Mouse (Mus musculus) urinary bladder, postnatal 25 days (tissue): Measurements from ENCODE around the gene Zswim8.
A peak's percentile ranks its signal among the peaks of the same experiment; 100 is the strongest.

Source experiments
- DNase-seq: peaks from one replicate; pipeline ENCODE4 v3.0.0; 2022; ENCODE audit warnings: low spot score

Gene Zswim8

DNA sequence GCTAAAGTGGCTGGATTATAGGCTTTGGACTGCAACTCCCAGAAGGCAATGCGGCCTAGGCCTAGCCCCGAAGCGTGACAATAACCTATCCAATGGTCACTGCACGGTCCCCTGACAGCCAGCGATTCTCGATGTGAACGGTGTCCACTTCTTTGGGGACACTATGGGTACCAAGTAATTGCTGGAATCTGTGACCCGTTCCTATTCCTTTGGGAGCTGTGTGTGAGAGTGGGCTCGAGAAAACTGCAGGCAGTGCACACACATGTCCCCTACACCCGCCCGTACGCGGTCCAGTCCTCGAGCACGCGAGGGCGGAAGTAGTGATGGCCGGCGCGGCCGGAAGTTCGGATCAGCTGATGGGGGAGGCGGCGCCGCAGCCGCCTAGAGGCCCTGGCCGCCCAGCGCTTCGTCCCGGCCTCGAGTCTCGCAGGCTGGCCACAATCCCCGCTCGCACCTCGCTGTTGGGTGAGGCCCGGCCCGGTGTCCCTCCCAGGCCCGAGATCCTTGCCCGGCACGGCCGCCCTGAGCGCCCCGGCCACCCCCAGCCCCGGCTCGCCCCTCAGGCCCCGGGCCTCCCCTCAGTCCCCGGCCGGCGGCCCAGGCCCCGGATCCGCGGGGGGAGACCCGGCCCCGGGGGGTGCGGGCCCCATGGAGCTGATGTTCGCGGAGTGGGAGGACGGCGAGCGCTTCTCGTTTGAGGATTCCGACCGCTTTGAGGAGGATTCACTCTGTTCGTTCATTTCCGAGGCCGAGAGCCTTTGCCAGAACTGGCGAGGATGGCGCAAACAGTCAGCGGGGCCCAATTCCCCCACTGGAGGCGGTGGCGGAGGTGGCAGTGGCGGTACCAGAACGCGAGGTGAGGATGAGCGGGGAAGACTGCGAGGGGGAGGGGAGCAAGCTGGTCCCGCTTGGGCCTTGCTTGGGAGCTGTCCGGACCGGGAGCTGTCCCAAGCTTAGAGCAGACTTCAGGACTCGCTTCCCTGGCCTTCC lies at the start of gene Zswim8:
Gene Zswim8 (plus strand): TSS at position 352 of the 990 bp plus-strand sequence.
- peak; percentile 81 for DNase-seq

DNA sequence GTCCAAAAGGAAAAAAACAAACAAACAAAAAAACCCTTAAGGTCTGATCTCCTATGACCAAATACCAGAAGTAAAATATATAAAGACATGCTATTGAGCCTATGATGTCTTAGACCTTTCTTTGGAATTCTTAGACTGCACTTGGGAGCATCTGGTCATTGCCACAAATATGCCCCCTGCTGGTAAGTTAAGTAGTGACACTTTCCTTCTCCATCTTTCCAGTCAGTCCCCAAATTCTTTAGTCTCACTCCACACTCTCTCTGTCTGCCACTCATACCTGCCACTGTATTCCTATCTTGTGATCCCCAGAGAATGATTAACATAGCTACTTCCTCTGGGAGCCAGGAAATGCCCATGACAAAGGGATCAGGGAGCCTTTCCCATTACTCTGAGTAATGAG lies 49.0 kb upstream of the Zswim8 start:
- peak; percentile 36 for DNase-seq

DNA sequence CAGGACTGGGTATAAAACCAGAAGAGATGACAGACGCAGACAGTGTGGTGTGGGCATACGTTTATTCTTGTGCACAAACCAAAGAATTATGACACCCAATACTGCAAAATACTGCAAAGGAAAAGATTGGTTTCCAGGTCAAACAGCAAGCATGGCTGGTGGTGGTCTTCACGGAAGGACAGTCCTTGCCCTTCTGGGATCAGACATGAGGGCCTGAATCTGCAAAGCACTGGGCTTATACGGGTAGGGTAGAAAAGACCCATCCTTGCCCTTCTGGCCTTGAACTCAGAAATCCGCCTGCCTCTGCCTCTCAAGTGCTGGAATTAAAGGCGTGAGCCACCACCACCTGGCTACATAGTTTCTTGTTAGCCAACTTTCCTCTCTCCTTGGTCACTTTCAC lies 48.5 kb upstream of the Zswim8 start:
- DNase-seq, result no peak

DNA sequence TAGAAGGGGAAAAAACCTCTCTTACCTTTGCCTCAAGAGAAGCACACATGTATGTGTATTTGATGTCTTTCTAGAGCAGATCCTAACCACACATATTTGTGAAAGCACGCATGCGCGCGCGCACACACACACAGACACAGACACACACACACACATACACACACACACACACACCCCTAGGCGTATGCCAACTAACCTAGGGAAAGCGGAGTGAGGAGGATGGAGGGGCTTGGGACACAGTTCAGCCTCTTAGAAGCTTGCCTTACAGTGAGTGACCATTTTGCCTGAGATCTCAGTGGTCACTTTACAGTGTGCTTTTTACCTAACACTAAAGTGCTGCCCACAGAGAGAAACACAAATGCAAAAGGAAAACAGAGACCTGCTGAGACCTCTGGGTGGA lies 47.7 kb upstream of the Zswim8 start:
- DNase-seq, result no peak

DNA sequence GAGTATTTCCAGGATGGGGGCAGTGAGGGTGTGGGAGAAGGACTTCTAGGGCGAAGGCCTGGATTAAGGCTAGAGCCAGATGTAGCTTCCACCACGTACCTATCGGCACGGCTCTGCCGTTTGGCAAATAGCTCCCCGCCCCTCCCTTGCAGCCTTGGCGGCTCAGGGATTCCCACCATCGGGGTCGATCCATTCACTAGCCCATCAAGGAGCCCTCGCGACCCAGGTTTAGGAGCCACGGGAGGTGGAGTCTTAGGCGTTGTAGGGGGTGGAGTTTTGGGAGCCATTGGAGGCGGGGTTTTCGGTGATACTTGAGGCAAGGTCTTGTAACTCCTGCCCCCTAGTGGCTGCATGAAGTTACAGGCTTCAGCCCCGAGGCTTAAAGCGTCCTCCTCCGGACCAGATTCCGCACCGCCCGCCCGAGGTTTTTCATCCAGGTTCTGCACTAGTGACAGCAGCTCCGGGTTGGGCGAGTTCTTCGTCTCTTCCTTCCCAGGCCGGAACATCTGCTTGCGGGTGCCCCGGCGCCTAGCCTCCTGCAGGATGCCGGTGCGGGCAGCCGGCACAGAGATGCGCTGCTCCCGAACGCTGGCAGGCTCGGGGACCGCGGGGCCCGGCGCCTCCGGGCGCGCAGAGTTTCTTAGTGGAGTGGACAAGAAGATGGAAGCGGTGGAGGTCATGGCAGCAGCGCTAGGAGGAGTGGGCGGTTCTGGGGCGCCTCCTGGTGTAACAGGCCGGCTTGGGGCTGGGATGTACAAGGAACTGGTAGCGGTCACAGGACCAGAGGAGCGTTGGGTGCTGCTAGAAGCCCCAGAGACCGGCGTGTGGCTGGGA lies 46.3 kb upstream of the Zswim8 start:
- DNase-seq, result peak; percentile 90

DNA sequence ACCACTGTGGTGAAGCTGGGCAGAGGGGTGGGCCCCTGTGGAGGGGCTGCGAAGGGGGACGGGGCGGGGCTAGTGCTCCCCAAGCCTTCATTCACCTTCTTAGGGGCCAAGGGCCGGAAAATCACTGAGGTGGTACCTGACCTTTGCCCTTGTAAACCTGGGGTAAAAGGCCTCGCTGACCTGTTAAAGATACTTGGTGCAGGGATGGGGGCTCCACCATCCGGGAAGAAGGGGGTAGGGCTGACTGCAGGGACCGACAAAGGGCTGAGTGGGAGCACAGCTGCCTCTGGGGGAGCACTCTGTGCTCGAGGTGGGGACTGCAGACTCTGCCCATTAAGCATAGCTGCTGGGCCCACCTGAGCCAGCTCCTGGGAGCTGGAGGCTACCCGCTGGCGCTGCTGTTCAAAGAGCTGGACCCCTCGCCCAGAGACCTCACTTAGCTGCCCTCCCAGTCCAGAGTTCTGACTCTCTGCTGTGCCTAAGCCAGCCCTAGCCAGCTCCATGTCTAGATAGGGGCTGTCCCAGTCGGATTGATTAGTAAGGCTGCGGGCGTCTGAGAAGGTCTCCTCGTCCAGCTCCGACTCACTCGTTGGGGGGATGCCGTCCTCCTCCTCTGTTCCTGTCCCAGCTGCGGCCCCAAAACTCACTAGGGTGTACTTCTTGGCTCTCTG lies 45.6 kb upstream of the Zswim8 start:
- DNase-seq, result no peak

DNA sequence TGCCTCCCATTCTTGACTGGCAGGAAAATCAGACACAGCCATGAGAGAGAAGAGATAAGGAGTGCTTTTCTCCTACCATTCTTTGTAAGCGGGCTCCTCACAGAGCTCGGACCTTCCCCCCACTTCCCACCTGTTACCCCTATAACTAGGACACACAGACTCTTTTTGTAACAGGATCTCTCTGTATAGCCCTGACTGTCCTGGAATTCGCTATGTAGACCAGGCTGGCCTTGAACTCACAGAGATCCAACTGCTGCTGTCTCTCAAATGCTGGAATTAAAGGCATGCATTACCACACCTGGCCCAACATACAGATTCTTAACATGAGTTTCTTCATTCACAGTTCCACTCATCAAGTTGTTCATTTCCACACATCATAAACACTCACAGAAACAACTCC lies 44.6 kb upstream of the Zswim8 start:
- DNase-seq, result no peak

DNA sequence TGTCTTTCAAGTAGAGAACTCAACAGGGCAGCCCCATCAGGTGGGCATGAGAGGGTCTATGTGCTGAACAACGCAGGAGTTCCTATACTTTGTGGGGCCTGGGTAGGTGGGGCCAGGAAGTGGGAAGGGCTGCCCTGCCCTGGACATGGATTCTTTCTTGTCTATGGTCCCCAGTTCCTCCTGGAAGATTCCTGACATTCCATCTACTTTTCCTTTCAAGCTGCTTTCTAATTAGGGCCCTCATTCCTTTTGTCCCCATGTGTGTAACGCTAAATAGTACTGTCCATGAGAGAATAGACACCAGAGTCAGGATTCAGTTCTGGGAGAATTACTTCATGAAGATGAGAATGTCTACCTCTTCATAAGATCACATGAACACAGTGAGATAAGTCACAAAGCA lies 43.8 kb upstream of the Zswim8 start:
- DNase-seq, result no peak

DNA sequence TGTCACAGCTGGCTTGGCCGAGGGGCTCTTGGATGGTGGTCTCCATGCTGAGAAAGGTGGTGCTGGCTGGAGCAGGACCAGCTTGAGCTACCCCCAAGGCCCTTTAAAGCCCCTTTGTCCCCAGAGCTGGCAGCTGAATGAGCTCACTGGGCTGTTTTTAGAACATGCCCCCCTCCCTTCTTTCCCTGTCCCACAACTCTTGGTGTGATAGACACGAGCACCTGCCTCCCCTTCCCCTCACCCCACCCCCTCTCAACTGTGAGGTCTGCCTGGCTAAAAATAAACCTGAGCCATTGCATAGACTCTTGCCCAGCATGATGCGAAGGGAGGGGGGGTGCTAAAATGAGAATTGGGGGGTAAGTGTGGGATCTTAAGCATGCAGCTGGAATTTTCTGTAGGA lies 42.9 kb upstream of the Zswim8 start:
- DNase-seq, result no peak

DNA sequence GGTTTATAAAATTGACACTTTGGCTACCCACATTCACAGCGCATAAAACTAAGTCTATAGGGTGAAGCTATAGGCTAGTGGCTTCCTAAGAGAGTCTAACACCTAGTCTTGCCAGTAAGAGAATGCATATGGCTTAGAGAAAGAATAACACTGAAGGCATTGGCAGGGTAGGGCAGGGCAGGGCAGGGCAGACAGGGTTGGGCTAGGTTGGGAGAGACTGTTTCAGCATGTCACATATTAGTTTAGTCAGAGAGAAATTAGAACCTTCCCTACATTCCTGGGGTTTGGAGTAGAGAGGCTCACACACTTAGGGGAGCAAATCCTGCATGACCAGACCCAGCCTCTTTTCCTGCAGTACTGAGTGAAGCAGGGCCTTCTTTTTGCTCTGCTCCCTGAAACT lies 39.9 kb upstream of the Zswim8 start:
- no peak for DNase-seq

DNA sequence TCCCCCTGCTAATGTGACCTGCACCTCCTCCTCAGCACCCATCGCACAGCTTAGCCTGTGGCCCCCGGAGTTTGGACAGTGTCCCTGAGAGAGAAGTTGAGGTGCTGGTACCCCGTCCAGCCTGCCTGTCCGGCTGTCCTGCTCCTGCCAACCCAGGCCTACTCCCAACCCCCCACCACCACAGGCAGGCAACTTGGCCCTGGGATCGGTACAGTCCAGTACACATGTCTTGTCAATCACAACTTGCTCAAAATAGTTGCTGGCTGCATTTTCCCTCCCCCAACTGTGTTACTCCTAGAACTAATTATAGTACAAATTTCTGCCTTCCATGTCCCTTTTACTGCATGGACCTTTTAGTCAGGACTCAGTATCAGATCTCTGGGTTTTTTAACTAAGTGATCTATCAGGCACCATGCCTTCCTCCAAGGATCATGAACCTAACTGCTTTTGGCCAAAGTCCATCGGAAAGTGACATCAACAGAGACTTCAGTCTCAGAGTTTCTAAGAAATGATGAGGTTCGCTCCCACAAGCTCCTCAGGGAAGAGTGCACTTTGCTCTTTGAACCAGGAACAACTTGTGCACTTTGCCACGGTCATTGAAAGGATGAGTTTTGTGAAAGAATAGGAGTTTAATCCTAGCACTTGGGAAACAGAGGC lies 39.1 kb upstream of the Zswim8 start, which contains the start of gene Synpo2l:
Gene Synpo2l (minus strand): TSS at position 201 of the 657 bp plus-strand sequence.
- DNase-seq, result no peak

DNA sequence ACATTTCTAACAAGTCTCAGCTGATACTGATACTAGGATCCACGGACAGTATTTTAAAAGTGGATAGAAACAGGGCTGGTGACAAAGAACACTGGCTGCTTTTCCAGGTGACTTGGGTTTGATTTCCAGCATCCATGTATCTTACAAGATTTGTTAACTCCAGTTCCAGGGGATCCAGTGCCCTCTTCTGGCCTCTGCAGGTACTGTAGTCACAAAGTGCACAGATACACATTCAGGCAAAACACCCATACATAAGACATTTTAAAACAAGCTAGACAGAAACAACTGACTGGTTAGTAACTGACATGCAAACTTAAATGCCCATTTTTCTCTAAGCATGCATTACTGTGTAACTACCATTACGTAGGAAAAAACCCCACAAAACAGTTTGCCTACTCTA lies 34.4 kb upstream of the Zswim8 start:
- no peak for DNase-seq

DNA sequence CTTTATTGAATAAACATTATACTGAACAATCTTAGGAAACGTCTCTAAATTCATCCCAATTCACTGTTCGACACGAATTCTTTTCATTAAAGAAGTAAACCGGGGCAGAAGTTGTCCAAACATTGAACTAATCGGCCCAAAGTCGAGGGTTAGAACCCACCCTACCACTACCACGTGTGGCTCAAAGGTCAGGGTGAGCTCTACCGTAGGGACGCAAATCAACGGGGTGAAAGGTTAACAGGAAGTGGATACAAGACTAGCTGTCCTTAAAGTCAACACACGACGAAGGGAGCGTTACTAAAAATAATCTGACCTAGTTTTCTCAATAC lies 33.7 kb upstream of the Zswim8 start:
- peak; percentile 34 for DNase-seq

DNA sequence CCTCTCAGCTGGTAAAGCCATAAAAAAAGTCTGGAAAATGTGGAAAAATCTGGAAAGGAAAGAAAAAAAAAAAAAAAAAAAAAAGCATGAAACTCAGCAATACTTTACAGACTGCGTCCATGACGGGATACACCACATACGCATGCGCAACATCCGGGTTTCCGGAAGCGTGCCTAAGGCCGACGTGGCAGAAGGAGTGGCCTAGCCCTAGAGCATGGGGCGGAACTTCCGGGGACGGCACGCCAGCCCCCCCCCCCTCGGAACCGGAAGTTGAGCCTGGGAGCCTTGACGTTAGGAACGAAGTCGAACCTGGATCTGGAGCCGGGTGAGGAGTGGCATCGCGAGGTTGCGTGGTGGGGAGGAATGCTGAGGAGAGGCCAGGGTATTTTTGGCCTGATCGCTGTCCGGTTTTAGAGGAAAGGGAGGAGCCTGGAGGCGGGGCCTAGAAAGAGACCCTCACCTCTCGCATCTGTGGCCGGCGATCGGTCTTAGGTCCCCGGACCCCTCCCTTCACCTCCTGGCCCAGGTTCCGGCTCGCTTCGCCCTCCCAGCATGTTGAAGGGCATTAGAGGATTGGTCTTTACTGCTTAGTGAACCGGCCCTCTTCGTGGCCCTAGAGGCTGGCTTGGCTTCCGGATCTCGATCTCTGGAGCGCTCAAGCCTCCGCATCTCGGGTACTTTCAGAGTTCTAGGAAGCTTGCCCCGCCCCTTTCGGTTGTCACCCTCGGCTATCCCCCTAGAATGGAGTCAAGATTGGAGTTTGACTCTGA lies 33.1 kb upstream of the Zswim8 start, which contains the start of gene Sec24c:
Gene Sec24c (plus strand): TSS at position 245 of the 770 bp plus-strand sequence.
- DNase-seq, result peak; percentile 100

DNA sequence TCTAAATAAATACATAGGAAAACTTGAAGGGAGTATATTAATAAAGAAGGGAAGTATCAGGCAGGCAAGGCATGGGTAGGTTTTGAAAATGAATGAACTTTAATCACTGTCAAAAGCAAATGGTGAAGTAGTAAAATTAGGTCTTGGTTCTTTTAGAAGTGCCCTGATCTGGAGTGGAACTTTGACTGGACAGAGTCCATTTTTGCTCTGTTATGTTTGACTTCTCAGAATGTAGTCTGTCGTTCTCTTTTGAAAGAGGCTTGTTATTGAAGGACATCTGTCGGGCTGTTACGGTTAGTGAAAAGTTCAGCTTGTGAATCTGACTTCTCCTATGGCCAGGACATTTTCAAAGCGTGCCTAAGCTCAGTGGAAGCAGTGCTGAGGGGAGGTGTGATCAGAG lies 29.4 kb upstream of the Zswim8 start:
- no peak for DNase-seq

DNA sequence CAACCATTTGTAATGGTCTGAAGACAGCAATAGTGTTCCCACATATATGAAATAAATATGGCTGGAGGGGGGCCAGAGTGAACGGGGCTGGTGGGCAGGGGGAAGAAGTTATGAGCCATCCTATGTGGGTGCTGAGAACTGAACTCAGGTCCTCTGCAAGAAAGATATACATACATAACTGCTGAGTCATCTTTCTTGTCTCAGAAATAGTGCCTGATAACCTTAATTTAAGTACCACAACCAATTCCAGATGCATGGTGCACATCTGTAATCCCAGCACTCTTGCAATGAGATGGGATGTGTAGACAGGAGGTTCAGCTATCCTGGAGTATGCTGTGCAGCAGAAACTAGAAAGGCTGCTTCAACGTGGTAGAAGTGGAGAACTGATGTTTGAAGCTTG lies 25.6 kb upstream of the Zswim8 start:
- no peak for DNase-seq

DNA sequence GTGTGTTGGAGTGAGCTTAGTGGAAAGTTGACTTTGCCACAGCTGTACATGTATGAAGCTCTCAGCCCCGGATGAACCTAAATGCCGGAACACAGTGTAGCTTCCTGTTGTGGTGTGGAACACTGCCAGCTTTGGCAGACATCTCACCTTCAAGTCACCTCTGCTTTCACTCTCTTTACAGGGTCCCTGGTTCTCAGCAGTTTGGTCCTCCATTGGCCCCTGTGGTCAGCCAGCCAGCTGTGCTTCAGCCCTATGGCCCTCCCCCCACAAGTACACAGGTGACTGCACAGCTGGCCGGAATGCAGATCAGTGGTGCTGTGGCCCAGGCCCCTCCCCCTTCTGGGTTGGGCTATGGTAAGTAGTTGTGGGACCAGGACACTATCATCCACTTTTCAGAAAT lies 24.9 kb upstream of the Zswim8 start:
- no peak for DNase-seq

DNA sequence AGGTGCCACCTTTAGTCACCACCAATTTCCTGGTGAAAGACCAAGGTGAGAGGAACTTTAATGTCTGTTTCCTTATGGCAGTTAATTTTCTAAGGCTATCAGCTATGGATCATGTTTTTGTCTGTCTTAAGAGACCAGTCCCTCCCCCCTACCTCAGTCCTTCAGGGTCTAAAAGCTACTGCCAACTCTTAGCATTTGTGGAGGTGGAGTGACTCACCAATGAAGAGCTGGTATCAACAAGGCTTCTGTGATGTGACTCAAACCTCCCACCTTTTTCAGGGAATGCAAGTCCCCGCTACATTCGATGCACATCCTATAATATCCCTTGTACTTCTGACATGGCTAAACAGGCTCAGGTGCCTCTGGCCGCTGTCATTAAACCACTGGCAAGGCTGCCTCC lies 20.8 kb upstream of the Zswim8 start:
- no peak for DNase-seq

DNA sequence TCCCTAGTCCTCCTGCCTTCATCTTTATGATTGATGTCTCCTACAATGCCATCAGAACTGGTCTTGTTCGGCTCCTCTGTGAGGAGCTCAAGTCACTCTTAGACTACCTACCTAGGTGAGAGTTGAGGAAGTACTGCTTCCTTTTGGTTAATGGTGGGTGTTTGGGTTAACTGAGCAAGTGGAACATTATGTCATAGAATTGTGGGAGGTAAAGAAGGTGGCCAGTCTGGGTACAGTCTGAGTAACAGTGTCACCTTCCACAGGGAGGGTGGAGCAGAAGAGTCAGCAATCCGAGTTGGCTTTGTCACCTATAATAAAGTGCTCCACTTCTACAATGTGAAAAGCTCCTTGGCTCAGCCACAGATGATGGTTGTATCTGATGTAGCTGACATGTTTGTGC lies 18.3 kb upstream of the Zswim8 start:
- DNase-seq, result no peak

DNA sequence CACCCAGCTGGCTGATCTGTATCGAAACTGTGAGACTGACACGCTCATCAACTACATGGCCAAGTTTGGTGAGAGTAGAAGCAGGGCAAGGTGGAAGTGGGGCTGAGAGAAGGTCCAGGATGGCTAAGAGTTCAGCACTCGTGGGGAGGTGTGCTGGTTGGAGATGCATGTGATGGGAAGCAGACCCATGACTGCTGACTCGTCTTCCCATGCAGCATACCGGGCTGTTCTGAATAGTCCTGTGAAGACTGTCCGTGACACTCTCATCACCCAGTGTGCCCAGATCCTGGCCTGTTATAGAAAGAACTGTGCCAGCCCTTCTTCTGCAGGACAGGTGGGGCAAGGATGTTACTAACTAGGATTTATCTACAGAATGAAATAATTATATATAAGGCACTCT lies 15.6 kb upstream of the Zswim8 start:
- no peak for DNase-seq

DNA sequence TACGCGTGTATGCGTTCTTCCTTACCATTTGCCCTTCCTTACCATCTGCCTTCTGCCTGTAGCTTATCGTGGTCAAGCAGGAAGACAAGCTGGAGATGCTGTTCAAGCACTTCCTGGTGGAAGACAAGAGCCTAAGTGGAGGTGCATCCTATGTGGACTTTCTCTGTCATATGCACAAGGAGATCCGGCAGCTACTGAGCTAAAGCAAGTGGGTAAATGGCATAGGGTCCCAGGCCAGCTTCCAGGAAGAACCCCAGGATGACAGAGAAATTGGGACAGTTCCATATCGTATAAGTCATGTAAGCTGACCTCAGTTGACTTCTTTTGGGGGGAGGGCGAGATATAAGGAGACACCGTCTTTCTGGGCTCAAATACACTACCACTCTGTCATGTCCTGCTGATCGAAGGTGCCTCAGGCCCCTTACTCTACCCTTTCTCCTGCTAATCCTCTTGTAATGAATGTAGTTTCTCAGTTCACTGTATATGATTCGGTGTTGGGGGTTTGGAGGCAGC lies 13.7 kb upstream of the Zswim8 start:
- no peak for DNase-seq
